Mouse (Mus musculus) gastrocnemius, postnatal 14 days (tissue): ENCODE data around the gene Sh3pxd2a. TPM values are rescaled to one million over a fixed set of nuclear protein-coding genes. Genes with fewer than 3 reads are reported as not detected.
A peak's percentile ranks its signal among the peaks of the same experiment; 100 is the strongest.

Experiments
- DNase-seq: peaks from one replicate; pipeline ENCODE4 v3.0.0; 2021; ENCODE audit warnings: mixed read lengths
- intact Hi-C: fragments of 180-260 bp; cut with DNase I; formaldehyde crosslinking; loops from one replicate; pipeline ENCODE4 v1.15.1; 2025; ENCODE audit warnings: low total_unique reads
- total RNA-seq, 2 experiments: library from RNA; stranded (reverse); gene quantifications; 2 replicates each; pipeline ENCODE4 v1.2.3; 2021

Gene Sh3pxd2a
- total RNA-seq, 2 experiments from 2014 or later = 50.6 to 58.9 TPM

- no peak for DNase-seq
- intact Hi-C loops = no loop called here
These were observed 157.9 kb downstream of the Sh3pxd2a start for GRCm38 (mm10) chr19:47306128-47306916.

GRCm38 (mm10) chr19:47305401-47305800 lies 158.8 kb downstream of the Sh3pxd2a start:
- DNase-seq = no peak
- intact Hi-C loops = no loop called here

DNA sequence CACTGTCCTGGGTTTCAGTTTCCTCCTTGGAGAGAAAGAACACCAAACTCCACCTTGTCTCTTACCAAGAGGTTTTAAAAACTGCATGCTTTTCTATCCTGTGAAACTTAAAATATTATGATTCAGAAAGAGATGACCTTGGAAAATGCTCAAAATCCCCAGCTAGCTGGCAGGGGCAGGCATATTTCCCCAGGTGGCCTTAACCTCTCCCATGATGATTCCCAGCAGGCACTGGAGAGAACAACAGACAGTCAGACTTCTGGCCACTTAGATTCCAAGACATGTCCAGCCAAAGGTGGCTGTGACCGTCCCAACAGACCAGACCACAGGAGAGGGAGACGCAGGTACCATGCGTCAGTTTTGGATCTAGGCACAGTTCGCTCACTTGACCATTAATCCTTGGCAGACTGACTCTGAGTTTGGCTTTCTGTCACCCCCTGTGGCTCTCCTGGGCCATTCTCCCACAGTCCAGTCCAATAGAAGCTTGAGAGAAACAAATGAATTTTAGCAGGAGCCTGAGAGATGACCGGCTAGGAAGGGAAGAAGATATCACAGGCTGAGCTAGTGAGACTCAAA lies 159.9 kb downstream of the Sh3pxd2a start:
- no peak for DNase-seq
- intact Hi-C loops = no loop called here

DNA sequence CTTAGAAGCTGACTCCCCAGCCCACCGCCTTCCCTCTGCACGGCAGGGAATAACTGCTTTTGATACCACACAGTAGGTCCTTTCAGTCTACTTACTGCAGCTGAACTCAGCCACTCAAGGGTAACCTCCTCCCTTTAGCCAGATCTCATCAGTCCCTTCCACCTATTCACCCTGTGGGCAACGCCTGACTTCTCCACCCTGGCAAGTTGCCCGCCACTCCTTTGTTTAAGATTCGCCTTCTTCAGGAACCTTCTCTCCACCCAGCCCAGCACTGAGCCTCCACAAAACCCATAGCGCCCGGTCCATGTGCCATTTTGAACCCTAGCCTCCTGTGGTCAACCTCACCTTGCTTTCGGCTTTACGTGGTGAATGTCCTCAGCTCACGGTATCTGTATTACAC lies 161.1 kb downstream of the Sh3pxd2a start:
- intact Hi-C loops = no loop called here
- no peak for DNase-seq

- peak; percentile 82 for DNase-seq
- intact Hi-C loops = no loop called here
These were observed 161.9 kb downstream of the Sh3pxd2a start for GRCm38 (mm10) chr19:47302191-47302852.

GRCm38 (mm10) chr19:47301303-47302190 lies 162.7 kb downstream of the Sh3pxd2a start:
- no peak for DNase-seq
- intact Hi-C loops = no loop called here

GRCm38 (mm10) chr19:47298100-47298499 lies 166.1 kb downstream of the Sh3pxd2a start:
- intact Hi-C loops = no loop called here
- no peak for DNase-seq

- intact Hi-C loops = no loop called here
- DNase-seq = peak; percentile 68
These were observed 171.7 kb downstream of the Sh3pxd2a start for GRCm38 (mm10) chr19:47292451-47292951.

DNA sequence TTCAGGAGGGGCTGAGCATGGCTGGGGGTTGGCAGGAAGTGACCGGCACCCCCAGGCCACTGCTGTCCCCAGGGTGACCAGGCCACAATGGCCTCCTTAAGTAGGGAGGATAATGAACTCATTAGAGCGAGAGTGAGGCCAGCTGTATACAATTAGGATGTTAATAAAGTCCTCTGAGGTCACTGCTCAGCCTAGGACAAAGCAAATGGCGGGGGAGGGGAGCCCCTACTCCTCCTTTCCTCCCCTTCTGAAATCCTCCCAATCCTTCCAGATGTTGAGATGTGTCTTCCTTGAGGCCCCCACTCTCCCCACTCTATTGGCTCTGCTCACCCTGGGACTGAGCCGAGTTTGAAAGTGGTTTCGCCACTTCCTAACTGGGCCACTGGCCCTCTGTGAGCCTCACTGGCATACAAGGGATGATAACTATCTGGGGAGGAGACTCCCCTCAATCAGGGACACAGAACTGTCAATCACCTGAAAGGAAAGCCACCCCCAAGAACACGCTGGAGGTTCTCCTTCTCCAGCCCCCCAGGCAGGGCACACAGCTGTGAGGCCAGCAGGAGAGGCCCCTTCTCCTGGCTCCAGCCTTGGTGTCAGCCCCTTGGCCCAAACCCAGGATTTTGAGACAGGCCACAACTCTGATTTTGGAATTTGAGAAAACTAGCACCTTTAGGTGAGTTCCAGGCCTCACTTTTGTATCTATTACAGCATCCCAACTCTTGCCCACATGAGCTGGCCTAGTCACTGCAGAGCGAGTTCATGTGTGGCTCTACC lies 172.7 kb downstream of the Sh3pxd2a start:
- DNase-seq = peak; percentile 65
- intact Hi-C loops = no loop called here

DNA sequence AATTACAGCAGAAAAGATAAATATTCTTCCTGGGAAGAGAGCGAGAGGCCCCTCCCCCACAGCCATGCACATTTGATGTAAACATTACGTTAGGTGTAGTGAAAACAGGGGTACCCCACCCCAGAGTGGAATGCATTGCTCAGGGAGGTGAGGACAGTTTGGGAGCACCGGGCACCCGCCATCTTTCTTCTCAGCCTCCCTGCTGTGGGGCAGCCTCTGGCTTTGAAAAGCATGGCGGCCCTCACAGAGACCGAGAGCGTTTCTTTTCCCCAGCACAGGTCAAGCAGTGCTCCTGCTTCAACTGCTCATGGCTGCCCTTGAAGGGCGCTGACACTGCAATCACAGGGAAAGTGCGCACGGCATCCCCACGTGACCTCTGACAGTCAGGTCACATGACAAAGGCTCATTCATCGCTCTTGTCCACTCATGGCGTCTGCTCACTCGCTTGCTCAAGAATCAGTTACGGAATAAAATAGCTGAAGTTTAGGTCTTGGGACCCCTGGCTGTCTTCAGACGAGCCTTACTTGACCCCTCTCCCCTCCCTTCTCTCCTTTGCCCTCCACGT lies 177.2 kb downstream of the Sh3pxd2a start:
- intact Hi-C loops = no loop called here
- no peak for DNase-seq

- no peak for DNase-seq
- intact Hi-C loops = no loop called here
These were observed 178.6 kb downstream of the Sh3pxd2a start for GRCm38 (mm10) chr19:47285581-47285980.

DNA sequence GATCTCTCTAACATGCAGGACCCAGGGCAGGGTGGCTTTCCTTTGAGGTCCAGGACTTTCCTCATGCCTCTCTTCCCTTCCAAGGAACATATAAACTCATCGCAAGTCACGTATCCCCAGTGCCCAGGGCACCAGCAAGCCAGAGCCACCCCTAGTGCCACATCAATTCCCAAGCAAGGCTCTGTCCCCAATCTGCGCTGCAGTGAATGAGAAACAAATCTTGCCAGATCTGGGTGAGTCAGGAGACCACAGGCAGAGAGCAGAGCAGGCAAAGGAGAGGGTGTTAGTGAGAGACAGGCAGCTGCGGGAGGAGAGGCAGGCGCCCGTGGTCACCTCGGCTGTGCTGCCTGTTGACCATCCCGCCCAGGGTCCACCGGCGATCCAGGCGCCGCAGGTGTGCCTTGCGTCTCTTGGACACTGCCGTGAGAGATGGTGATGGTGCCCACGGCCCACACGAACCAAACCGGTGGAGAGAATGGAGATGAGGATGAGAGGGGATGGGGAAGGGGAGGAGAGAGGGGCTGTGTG lies 181.4 kb downstream of the Sh3pxd2a start:
- intact Hi-C loops = no loop called here
- DNase-seq = no peak

DNA sequence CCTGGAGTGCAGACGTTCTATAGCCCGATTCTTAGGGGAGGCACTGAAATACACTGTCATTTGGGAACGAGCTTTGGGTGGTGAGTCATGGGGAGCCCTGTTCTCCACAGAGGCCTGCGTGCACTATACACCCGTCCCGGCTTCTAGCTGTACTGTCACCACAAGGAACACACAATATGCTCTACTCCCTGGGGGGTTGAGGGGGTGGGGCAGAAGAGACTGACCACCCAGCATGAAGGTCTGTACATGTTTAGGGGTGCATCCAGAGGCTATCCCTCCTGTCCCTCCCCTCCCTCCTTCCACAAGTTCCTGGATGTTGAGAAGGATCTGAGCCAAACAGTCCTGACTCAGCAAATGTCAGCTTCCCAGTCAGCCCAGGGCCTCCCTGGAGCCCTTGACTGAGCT lies 182.1 kb downstream of the Sh3pxd2a start:
- intact Hi-C loops = no loop called here
- no peak for DNase-seq

DNA sequence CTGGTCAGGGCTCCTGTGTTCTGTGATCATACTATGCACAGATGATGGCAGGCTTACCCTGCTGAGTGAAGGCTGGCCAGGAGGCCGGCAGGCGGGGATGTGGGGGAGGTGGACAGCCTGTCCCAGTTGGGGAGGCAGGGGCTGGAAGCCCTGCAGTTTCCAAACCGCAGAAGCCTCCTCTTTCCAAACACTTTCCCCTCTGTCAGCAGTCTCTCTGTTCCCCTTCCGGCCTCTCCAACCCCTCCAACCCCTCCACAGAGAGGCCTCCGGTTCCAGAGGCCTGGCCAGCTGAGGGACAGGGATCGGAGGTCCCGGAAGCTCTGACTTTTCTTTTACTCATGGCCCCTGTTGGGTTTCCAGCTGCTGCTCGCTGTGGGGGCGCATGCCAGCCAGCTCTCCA lies 183.3 kb downstream of the Sh3pxd2a start:
- DNase-seq = peak; percentile 68
- intact Hi-C loops = no loop called here

GRCm38 (mm10) chr19:47279788-47280532 lies 184.2 kb downstream of the Sh3pxd2a start:
- DNase-seq = peak; percentile 95
- intact Hi-C loops = no loop called here

GRCm38 (mm10) chr19:47279372-47279771 lies 184.8 kb downstream of the Sh3pxd2a start:
- intact Hi-C loops = no loop called here
- DNase-seq = peak; percentile 44

DNA sequence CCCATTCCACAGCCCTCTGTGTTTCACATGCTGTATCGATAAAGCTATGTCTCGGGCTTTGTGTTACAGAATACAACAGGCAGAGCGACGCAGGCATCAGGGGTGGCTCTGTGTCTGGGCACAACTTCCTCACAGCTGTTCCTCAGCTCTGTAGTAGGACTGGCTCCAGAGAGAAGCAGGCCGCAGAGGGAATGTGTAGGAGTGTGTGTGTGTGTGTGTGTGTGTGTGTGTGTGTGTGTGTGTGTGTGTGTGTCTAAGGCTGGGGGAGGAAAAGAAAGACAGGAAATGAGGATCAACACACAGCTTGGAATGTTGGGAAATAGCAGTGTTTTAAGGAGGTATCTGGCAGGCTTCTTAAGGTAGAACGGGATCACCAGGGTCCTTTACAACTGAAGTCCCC lies 187.5 kb downstream of the Sh3pxd2a start:
- DNase-seq = no peak
- intact Hi-C loops = no loop called here

DNA sequence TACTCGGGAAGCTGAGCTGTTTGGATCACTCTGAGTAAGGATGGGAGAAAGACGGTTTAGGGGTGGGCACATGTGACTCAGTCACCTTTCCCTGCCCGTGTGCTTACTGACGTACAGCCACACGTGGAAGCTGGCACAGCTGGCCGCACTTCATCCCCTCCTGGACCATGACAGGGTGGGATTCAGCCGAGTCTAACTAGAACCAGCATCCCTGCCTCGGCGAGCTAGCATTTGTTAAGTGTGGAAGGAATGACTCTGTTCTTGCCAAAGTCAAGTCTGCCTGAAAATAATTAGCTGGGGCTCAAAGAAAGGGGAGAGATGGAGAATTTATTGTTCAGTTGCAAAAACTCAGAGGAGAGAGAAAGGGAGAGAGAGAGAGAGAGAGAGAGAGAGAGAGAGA lies 193.7 kb downstream of the Sh3pxd2a start:
- DNase-seq = no peak
- intact Hi-C loops = no loop called here
